ENCODE assay signal across 21 mouse cellular contexts in genomic region chr3:87053939-87054338, GRCm38 (mm10). TPM values are rescaled to one million over a fixed set of nuclear protein-coding genes. Genes with fewer than 3 reads are reported as not detected.
DNase-seq lines count a peak whose midpoint lies in the region; ATAC-seq and TF ChIP-seq lines count a peak whose summit lies in the region.
"Had no signal": no experiment of that assay in that cellular context is flagged by ENCODE, and none has a peak within 500 bp of the region (broad histone marks: within the 10 kb centered on the region; RNA-seq: fewer than 3 reads in every experiment).

No protein-coding gene starts in this region.

- H3K4me2 ChIP-seq in limb, embryonic 11.5 days (ENCODE audit: low read depth, severe bottlenecking) = no peak overlapping the region
- no peak overlapping the region for H3K4me2 ChIP-seq in stomach, embryonic 14.5 days (replicated peaks; ENCODE audit: low read depth, low read length)
- no peak overlapping the region for H3K4me2 ChIP-seq in stomach, postnatal 0 days (replicated peaks; ENCODE audit: low read depth)
- no peak overlapping the region for H3K4me2 ChIP-seq in stomach, embryonic 15.5 days

- no peak for ATAC-seq in limb, embryonic 11.5 days (ENCODE audit: insufficient number of reproducible peaks, low FRiP score, low TSS enrichment, low read depth)
- peak; percentile 77 for ATAC-seq in stomach, embryonic 14.5 days (ENCODE audit: insufficient number of reproducible peaks, insufficient read depth, low FRiP score, low read depth)
- ATAC-seq in stomach, postnatal 0 days (ENCODE audit: low FRiP score, low TSS enrichment) = no peak
- peak; percentile 58 for ATAC-seq in stomach, embryonic 15.5 days (ENCODE audit: insufficient read depth, low FRiP score, low read depth)
- ATAC-seq: activated CD4-positive, CD25-positive, alpha-beta regulatory T cell, adult 4 months; CD4-positive, CD25-positive, alpha-beta regulatory T cell, adult 4 months; Patski had no signal

- no peak for TF ChIP-seq EP300 in stomach, postnatal 0 days (optimal IDR thresholded peaks at IDR 0.05)

- no peak for TF ChIP-seq CTCF in stomach, postnatal 0 days (IDR thresholded peaks at IDR 0.05; ENCODE audit: low read depth)

- no peak overlapping the region for H3K9ac ChIP-seq in limb, embryonic 11.5 days (ENCODE audit: low read length)
- no peak overlapping the region for H3K9ac ChIP-seq in stomach, embryonic 14.5 days (replicated peaks; ENCODE audit: low read depth, low read length)
- no peak overlapping the region for H3K9ac ChIP-seq in stomach, postnatal 0 days (ENCODE audit: low read length)
- no peak overlapping the region for H3K9ac ChIP-seq in stomach, embryonic 15.5 days

- no peak overlapping the region for H3K27ac ChIP-seq in heart, embryonic 10.5 days
- H3K27ac ChIP-seq in limb, embryonic 11.5 days (replicated peaks; ENCODE audit: low read depth, low read length) = no peak overlapping the region
- no peak overlapping the region for H3K27ac ChIP-seq in limb, embryonic 10.5 days
- H3K27ac ChIP-seq in stomach, embryonic 14.5 days (ENCODE audit: low read length) = no peak overlapping the region
- no peak overlapping the region for H3K27ac ChIP-seq in stomach, postnatal 0 days (replicated peaks)
- no peak overlapping the region for H3K27ac ChIP-seq in stomach, embryonic 15.5 days

- H3K36me3 ChIP-seq in heart, embryonic 10.5 days = no peaks in the 10 kb centered on the region
- no peaks in the 10 kb centered on the region for H3K36me3 ChIP-seq in limb, embryonic 11.5 days (ENCODE audit: control insufficient read depth, insufficient read depth, low read length)
- no peaks in the 10 kb centered on the region for H3K36me3 ChIP-seq in limb, embryonic 10.5 days
- no peaks in the 10 kb centered on the region for H3K36me3 ChIP-seq in stomach, embryonic 14.5 days (ENCODE audit: control insufficient read depth, insufficient read depth, low read length)
- H3K36me3 ChIP-seq in stomach, postnatal 0 days (ENCODE audit: control insufficient read depth, insufficient read depth, low read length) = no peaks in the 10 kb centered on the region
- H3K36me3 ChIP-seq in stomach, embryonic 15.5 days = no peaks in the 10 kb centered on the region
- H3K36me3 ChIP-seq: G1E had no signal

- H3K4me1 ChIP-seq in heart, embryonic 10.5 days = no peaks in the 10 kb centered on the region
- H3K4me1 ChIP-seq in limb, embryonic 11.5 days (ENCODE audit: control insufficient read depth, insufficient read depth, low read length) = no peaks in the 10 kb centered on the region
- no peaks in the 10 kb centered on the region for H3K4me1 ChIP-seq in limb, embryonic 10.5 days
- no peaks in the 10 kb centered on the region for H3K4me1 ChIP-seq in stomach, embryonic 14.5 days (ENCODE audit: control insufficient read depth, insufficient read depth, low read length)
- H3K4me1 ChIP-seq in stomach, postnatal 0 days (replicated peaks; ENCODE audit: control insufficient read depth, insufficient read depth) = no peaks in the 10 kb centered on the region
- H3K4me1 ChIP-seq in stomach, embryonic 15.5 days = no peaks in the 10 kb centered on the region

- WGBS in heart, embryonic 10.5 days = 57% methylated on average over 1 of the region's 1 CpGs
- WGBS in limb, embryonic 11.5 days = 71% methylated on average over 1 of the region's 1 CpGs
- WGBS in limb, embryonic 10.5 days = 87% methylated on average over 1 of the region's 1 CpGs
- 68% methylated on average over 1 of the region's 1 CpGs for WGBS in stomach, embryonic 14.5 days
- WGBS in stomach, postnatal 0 days = 67% methylated on average over 1 of the region's 1 CpGs
- WGBS in stomach, embryonic 15.5 days = 48% methylated on average over 1 of the region's 1 CpGs

- H3K9me3 ChIP-seq in heart, embryonic 10.5 days = no peaks in the 10 kb centered on the region
- no peaks in the 10 kb centered on the region for H3K9me3 ChIP-seq in limb, embryonic 11.5 days (ENCODE audit: control insufficient read depth, low read length)
- no peaks in the 10 kb centered on the region for H3K9me3 ChIP-seq in limb, embryonic 10.5 days (replicated peaks)
- no peaks in the 10 kb centered on the region for H3K9me3 ChIP-seq in stomach, embryonic 14.5 days (ENCODE audit: control insufficient read depth, low read depth, low read length)
- H3K9me3 ChIP-seq in stomach, postnatal 0 days (ENCODE audit: control insufficient read depth, low read length) = no peaks in the 10 kb centered on the region
- H3K9me3 ChIP-seq in stomach, embryonic 15.5 days = no peaks in the 10 kb centered on the region
- H3K9me3 ChIP-seq: G1E had no signal

- DNase-seq in heart, embryonic 10.5 days (ENCODE audit: low spot score) = peak; percentile 47
- DNase-seq in heart, adult 18-20 months = no peak
- DNase-seq in limb, embryonic 11.5 days (ENCODE audit: low spot score) = peak; percentile 3
- no peak for DNase-seq in limb, embryonic 10.5 days (ENCODE audit: low spot score)
- no peak for DNase-seq in stomach, postnatal 0 days (ENCODE audit: low spot score)
- no peak for DNase-seq in thymus, postnatal 4 days
- DNase-seq: adrenal gland, adult 2 months; adrenal gland, adult 8-10 months; adrenal gland, postnatal 10 days; adrenal gland, postnatal 14 days; adrenal gland, postnatal 25 days; adrenal gland, postnatal 36 days; B cell, adult 2 months; cerebellum, adult 11 months; cerebellum, adult 11-12 months had no signal

- H3K27me3 ChIP-seq in heart, embryonic 10.5 days (ENCODE audit: insufficient read depth, poor library complexity, severe bottlenecking) = no peaks in the 10 kb centered on the region
- H3K27me3 ChIP-seq in limb, embryonic 11.5 days (ENCODE audit: control insufficient read depth, insufficient read depth, low read length) = no peaks in the 10 kb centered on the region
- no peaks in the 10 kb centered on the region for H3K27me3 ChIP-seq in limb, embryonic 10.5 days (ENCODE audit: low read depth, poor library complexity, severe bottlenecking)
- no peaks in the 10 kb centered on the region for H3K27me3 ChIP-seq in stomach, embryonic 14.5 days (ENCODE audit: control insufficient read depth, insufficient read depth, low read length)
- no peaks in the 10 kb centered on the region for H3K27me3 ChIP-seq in stomach, postnatal 0 days (ENCODE audit: control insufficient read depth, insufficient read depth, low read length)
- no peaks in the 10 kb centered on the region for H3K27me3 ChIP-seq in stomach, embryonic 15.5 days (replicated peaks)

- H3K4me3 ChIP-seq in heart, embryonic 10.5 days = no peak overlapping the region
- H3K4me3 ChIP-seq in limb, embryonic 11.5 days (ENCODE audit: low read depth, low read length) = no peak overlapping the region
- H3K4me3 ChIP-seq in limb, embryonic 10.5 days = no peak overlapping the region
- no peak overlapping the region for H3K4me3 ChIP-seq in stomach, embryonic 14.5 days (ENCODE audit: low read depth, low read length)
- no peak overlapping the region for H3K4me3 ChIP-seq in stomach, postnatal 0 days (ENCODE audit: low read depth, low read length)
- no peak overlapping the region for H3K4me3 ChIP-seq in stomach, embryonic 15.5 days (replicated peaks)

RNA-seq across cellular contexts. Expression of gene Cd1d1, which starts 54.7 kb away (rescaled TPM):
- polyA plus RNA-seq in heart, embryonic 10.5 days (2016; fragmentation: Nextera tagmentation; extraction: Ambion mirVana) = 24.7 and 29.7 TPM in 2 replicates
- total RNA-seq in heart, adult 18-20 months (2021) = 1 to 10 TPM; 4.5 to 6.6 TPM
- polyA plus RNA-seq in limb, embryonic 11.5 days (2014; fragmentation: Nextera tagmentation; extraction: Ambion mirVana) = 22.2 and 25.4 TPM in 2 replicates
- polyA plus RNA-seq in limb, embryonic 10.5 days (2016; fragmentation: Nextera tagmentation; extraction: Ambion mirVana) = 15.7 and 24.9 TPM in 2 replicates
- polyA plus RNA-seq in stomach, embryonic 14.5 days (2014; fragmentation: Nextera tagmentation; extraction: Ambion mirVana) = 35.5 and 37.6 TPM in 2 replicates
- polyA plus RNA-seq in stomach, postnatal 0 days (2015; fragmentation: Nextera tagmentation; extraction: Ambion mirVana) = 10.7 and 12.1 TPM in 2 replicates
- 31.7 and 34.1 TPM in 2 replicates for polyA plus RNA-seq in stomach, embryonic 15.5 days (2015; fragmentation: Nextera tagmentation; extraction: Ambion mirVana)
- polyA plus RNA-seq: G1E had no signal

Comparison
In these comparisons a context has a peak if more than half of its experiments do, and no peak if none do; other contexts are left out.
1. DNase-seq: peak in heart, embryonic 10.5 days (single experiment) and limb, embryonic 11.5 days (single experiment); none in heart, adult 18-20 months (0 of 2), limb, embryonic 10.5 days (single experiment), stomach, postnatal 0 days (single experiment) and thymus, postnatal 4 days (single experiment).
2. ATAC-seq: peak in stomach, embryonic 14.5 days (single experiment) and stomach, embryonic 15.5 days (single experiment); none in limb, embryonic 11.5 days (single experiment) and stomach, postnatal 0 days (single experiment).